Mouse (Mus musculus) intestine, postnatal 0 days (tissue): Measurements from ENCODE around the gene Creld1. TPM values are rescaled to one million over a fixed set of nuclear protein-coding genes. Genes with fewer than 3 reads are reported as not detected.

Source experiments
- ATAC-seq: fragments of 200-750 bp; cut with Nextera tagmentation; 2 replicates; pipeline ENCODE4 v1.8.0; 2017; ENCODE audit warnings: mild to moderate bottlenecking, moderate TSS enrichment, moderate library complexity
- H3K27ac ChIP-seq: fragments of 300-500 bp; sonication (generic); 2 replicates; pipeline ENCODE4 v1.5.1; 2014; ENCODE audit warnings: mild to moderate bottlenecking, low read depth, low read length, moderate library complexity
- H3K27me3 ChIP-seq: fragments of 300-500 bp; sonication (generic); replicated peaks from 2 replicates; pipeline ENCODE4 v1.6.1; 2014; ENCODE audit warnings: low read length, mixed read lengths; ENCODE audit not compliant: control insufficient read depth, insufficient read depth
- H3K36me3 ChIP-seq: fragments of 300-500 bp; sonication (generic); 2 replicates; pipeline ENCODE4 v1.6.1; 2014; ENCODE audit warnings: mild to moderate bottlenecking, moderate library complexity; ENCODE audit not compliant: control insufficient read depth, insufficient read depth
- H3K4me1 ChIP-seq: fragments of 300-500 bp; sonication (generic); replicated peaks from 2 replicates; pipeline ENCODE4 v1.6.1; 2014; ENCODE audit warnings: antibody characterized with exemption, low read length, mixed read lengths; ENCODE audit not compliant: control insufficient read depth, insufficient read depth
- H3K4me2 ChIP-seq: fragments of 300-500 bp; sonication (generic); replicated peaks from 2 replicates; pipeline ENCODE4 v1.6.1; 2014; ENCODE audit warnings: low read depth, mild to moderate bottlenecking, moderate library complexity
- H3K4me3 ChIP-seq: fragments of 300-500 bp; sonication (generic); 2 replicates; pipeline ENCODE4 v1.5.1; 2014; ENCODE audit warnings: low read depth, low read length
- H3K9ac ChIP-seq: fragments of 300-500 bp; sonication (generic); 2 replicates; pipeline ENCODE4 v1.6.1; 2014; ENCODE audit warnings: mild to moderate bottlenecking, low read depth, low read length
- H3K9me3 ChIP-seq: fragments of 300-500 bp; sonication (generic); 2 replicates; pipeline ENCODE4 v1.6.1; 2016; ENCODE audit warnings: mixed run types; ENCODE audit not compliant: control insufficient read depth
- CTCF ChIP-seq: sonication (generic); IDR thresholded peaks from 2 replicates; pipeline ENCODE4 v1.5.1; 2016; ENCODE audit warnings: low read depth, mild to moderate bottlenecking, control low read depth, antibody characterized with exemption, moderate library complexity
- WGBS: fragments of 180-500 bp; shearing (Covaris S2); extraction: QIAGEN DNeasy Blood & Tissue Kit; methylation state at CpG from one replicate; pipeline ENCODE4 v1.1.7; 2014; 5-methylcytosine and 5-hydroxymethylcytosine counted together
- polyA plus RNA-seq: library from polyadenylated mRNA; unstranded; fragments of >200 nt; fragmentation: Nextera tagmentation; extraction: Ambion mirVana; gene quantifications from 2 replicates; pipeline ENCODE4 v1.2.1, GENCODE M21; 2015

The Creld1 gene
- polyA plus RNA-seq, 1 experiment from 2014 or later = 8.5 TPM

GRCm38 (mm10) chr6:113447639-113448038 lies 35.5 kb upstream of the Creld1 start:
- WGBS = 95% methylated on average over 4 of the region's 4 CpGs
- Histone ChIP-seq H3K9me3 (no peaks in the 10 kb centered on the region), H3K27me3 (no peaks in the 10 kb centered on the region), H3K9ac (no peak overlapping the region), H3K4me3 (no peak overlapping the region), H3K27ac (no peak overlapping the region), H3K4me1 (no peaks in the 10 kb centered on the region), H3K4me2 (no peak overlapping the region), H3K36me3 (peaks cover 26% of the 10 kb centered on the region)
- no peak for ATAC-seq
- TF ChIP-seq CTCF = no peak

- no peak overlapping the region for H3K4me2 ChIP-seq
- H3K9ac ChIP-seq = no peak overlapping the region
- no peak overlapping the region for H3K27ac ChIP-seq
- no peaks in the 10 kb centered on the region for H3K4me1 ChIP-seq
- peaks cover 19% of the 10 kb centered on the region for H3K36me3 ChIP-seq
- H3K27me3 ChIP-seq = no peaks in the 10 kb centered on the region
- no peaks in the 10 kb centered on the region for H3K9me3 ChIP-seq
- WGBS = 79% methylated on average over 2 of the region's 2 CpGs
- TF ChIP-seq CTCF = no peak
- no peak overlapping the region for H3K4me3 ChIP-seq
- ATAC-seq = no peak
Observed at GRCm38 (mm10) chr6:113451839-113452238, 31.3 kb upstream of the Creld1 start.

- Histone ChIP-seq H3K27me3 (no peaks in the 10 kb centered on the region), H3K36me3 (no peaks in the 10 kb centered on the region), H3K4me3 (no peak overlapping the region), H3K4me2 (no peak overlapping the region), H3K9me3 (no peaks in the 10 kb centered on the region), H3K4me1 (no peaks in the 10 kb centered on the region), H3K9ac (no peak overlapping the region), H3K27ac (no peak overlapping the region)
- no peak for TF ChIP-seq CTCF
- peak; percentile 48; the same call in 1 of the 2 replicates for ATAC-seq
- 35% methylated on average over 5 of the region's 5 CpGs for WGBS
Observed at GRCm38 (mm10) chr6:113455007-113455406, 28.1 kb upstream of the Creld1 start.

GRCm38 (mm10) chr6:113457952-113458534 lies 25.1 kb upstream of the Creld1 start, which contains the start of gene Il17re:
Gene Il17re, plus strand, starts transcription at chr6:113458484.
- WGBS = 61% methylated on average over 10 of the region's 10 CpGs
- no peaks in the 10 kb centered on the region for H3K9me3 ChIP-seq
- no peaks in the 10 kb centered on the region for H3K4me1 ChIP-seq
- H3K4me3 ChIP-seq = no peak within 1 kb of the TSS
- no peaks in the 10 kb centered on the region for H3K27me3 ChIP-seq
- no peak for TF ChIP-seq CTCF
- H3K27ac ChIP-seq = no peak within 1 kb of the TSS
- ATAC-seq = no peak
- H3K4me2 ChIP-seq = peak within 1 kb of the TSS; percentile 24; the same call in 1 of the 2 replicates
- no peak within 1 kb of the TSS for H3K9ac ChIP-seq
- no peaks in the 10 kb centered on the region for H3K36me3 ChIP-seq

- no peaks in the 10 kb centered on the region for H3K4me1 ChIP-seq
- no peak overlapping the region for H3K9ac ChIP-seq
- H3K4me3 ChIP-seq = no peak overlapping the region
Observed at GRCm38 (mm10) chr6:113458635-113459034, 24.5 kb upstream of the Creld1 start.

GRCm38 (mm10) chr6:113464040-113464439 lies 19.1 kb upstream of the Creld1 start:
- no peak overlapping the region for H3K27ac ChIP-seq
- H3K27me3 ChIP-seq = no peaks in the 10 kb centered on the region
- no peaks in the 10 kb centered on the region for H3K4me1 ChIP-seq
- no peaks in the 10 kb centered on the region for H3K36me3 ChIP-seq
- ATAC-seq = no peak
- no peak overlapping the region for H3K9ac ChIP-seq
- no peaks in the 10 kb centered on the region for H3K9me3 ChIP-seq
- no peak overlapping the region for H3K4me2 ChIP-seq
- no peak for TF ChIP-seq CTCF
- no peak overlapping the region for H3K4me3 ChIP-seq
- WGBS = 65% methylated on average over 7 of the region's 7 CpGs

More at GRCm38 (mm10) chr6:113458635-113459034, 24.5 kb upstream of the Creld1 start:
- Histone ChIP-seq H3K9me3 (no peaks in the 10 kb centered on the region), H3K27me3 (no peaks in the 10 kb centered on the region), H3K27ac (no peak overlapping the region), H3K4me2 (peak overlapping the region; percentile 24; the same call in 1 of the 2 replicates), H3K36me3 (no peaks in the 10 kb centered on the region)
- peak; percentile 81 for ATAC-seq
- TF ChIP-seq CTCF = no peak
- WGBS = 44% methylated on average over 10 of the region's 10 CpGs
